Mouse (Mus musculus) common myeloid progenitor, adult 5-6 weeks (primary cell): ENCODE data around the gene Tbc1d1. TPM values are rescaled to one million over a fixed set of nuclear protein-coding genes. Genes with fewer than 3 reads are reported as not detected.

Experiments used
- ATAC-seq: replicated peaks from 2 replicates; pipeline ENCODE4 v1.8.0; 2016; ENCODE audit warnings: low read depth, mild to moderate bottlenecking, moderate TSS enrichment, inconsistent platforms; ENCODE audit not compliant: poor library complexity, severe bottlenecking
- total RNA-seq: library from RNA; stranded (forward); fragments of 200-1000, 187-1606 nt; gene quantifications from 2 replicates; pipeline ENCODE4 v1.2.3, GENCODE M21; 2017

The Tbc1d1 gene
- total RNA-seq, 1 experiment from 2014 or later: 33.9 TPM

GRCm38 (mm10) chr5:64232872-64233271, 76.8 kb downstream of the Tbc1d1 start:
- no peak for ATAC-seq

GRCm38 (mm10) chr5:64234269-64234985, 78.3 kb downstream of the Tbc1d1 start:
- peak; percentile 39 for ATAC-seq

- no peak for ATAC-seq
These were observed 79.1 kb downstream of the Tbc1d1 start for GRCm38 (mm10) chr5:64235250-64235649.

GRCm38 (mm10) chr5:64236561-64236960, 80.5 kb downstream of the Tbc1d1 start:
- ATAC-seq: no peak

GRCm38 (mm10) chr5:64237263-64237662, 81.2 kb downstream of the Tbc1d1 start:
- ATAC-seq: no peak

GRCm38 (mm10) chr5:64237693-64238092, 81.6 kb downstream of the Tbc1d1 start:
- no peak for ATAC-seq

- no peak for ATAC-seq
These were observed 83.0 kb downstream of the Tbc1d1 start for GRCm38 (mm10) chr5:64238894-64239652.

- peak; percentile 48 for ATAC-seq
These were observed 85.0 kb downstream of the Tbc1d1 start for GRCm38 (mm10) chr5:64240941-64241682.

- no peak for ATAC-seq
These were observed 85.8 kb downstream of the Tbc1d1 start for GRCm38 (mm10) chr5:64241867-64242266.

GRCm38 (mm10) chr5:64242795-64243455, 86.8 kb downstream of the Tbc1d1 start:
- peak; percentile 69 for ATAC-seq

GRCm38 (mm10) chr5:64243666-64244065, 87.6 kb downstream of the Tbc1d1 start:
- no peak for ATAC-seq

GRCm38 (mm10) chr5:64244283-64244682, 88.2 kb downstream of the Tbc1d1 start:
- ATAC-seq: no peak

- ATAC-seq: no peak
These were observed 88.6 kb downstream of the Tbc1d1 start for GRCm38 (mm10) chr5:64244745-64245144.

- ATAC-seq: 0 out of 2 replicates have a peak, but pooled peaks have one; percentile 29
These were observed 95.3 kb downstream of the Tbc1d1 start for GRCm38 (mm10) chr5:64251435-64251834.

- ATAC-seq: no peak
These were observed 98.2 kb downstream of the Tbc1d1 start for GRCm38 (mm10) chr5:64254278-64254677.

- ATAC-seq: no peak
These were observed 98.9 kb downstream of the Tbc1d1 start for GRCm38 (mm10) chr5:64254988-64255387.

- ATAC-seq: no peak
These were observed 107.2 kb downstream of the Tbc1d1 start for GRCm38 (mm10) chr5:64263348-64263747.

- ATAC-seq: no peak
These were observed 107.9 kb downstream of the Tbc1d1 start for GRCm38 (mm10) chr5:64263898-64264478.

- ATAC-seq: peak; percentile 88
These were observed 109.0 kb downstream of the Tbc1d1 start for GRCm38 (mm10) chr5:64265145-64265544.

GRCm38 (mm10) chr5:64265906-64266305, 109.8 kb downstream of the Tbc1d1 start:
- ATAC-seq: no peak
